12 mouse cellular contexts compared by ENCODE assay signal in the genomic region with DNA sequence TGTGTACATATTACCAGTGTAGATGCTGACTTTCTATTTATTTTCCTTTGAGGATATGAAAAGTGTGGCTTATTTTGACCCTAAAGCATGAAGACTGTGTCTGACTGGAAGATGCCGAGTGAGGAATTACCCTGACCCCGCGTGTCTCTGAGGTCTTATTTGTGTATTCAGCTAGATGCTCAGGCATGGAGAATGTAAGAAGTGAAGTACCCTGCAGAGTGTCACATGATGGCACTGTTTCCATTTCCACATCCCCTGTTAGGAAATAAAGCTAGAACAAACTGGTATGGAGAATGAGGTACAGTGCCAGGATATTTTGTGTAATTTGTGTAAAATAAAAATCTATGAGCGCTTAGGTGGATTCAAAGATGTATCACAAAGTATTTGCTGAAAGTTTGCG.
DNase-seq lines count a peak whose midpoint lies in the region; ATAC-seq and TF ChIP-seq lines count a peak whose summit lies in the region.
"Had no signal": no experiment of that assay in that cellular context is flagged by ENCODE, and none has a peak within 500 bp of the region (broad histone marks: within the 10 kb centered on the region; RNA-seq: fewer than 3 reads in every experiment).

No protein-coding gene starts in this region.

- no peak overlapping the region for H3K4me3 ChIP-seq in hindbrain, embryonic 12.5 days
- H3K4me3 ChIP-seq in neural tube, embryonic 12.5 days: no peak overlapping the region
- H3K4me3 ChIP-seq: limb, embryonic 12.5 days had no signal

- H3K27ac ChIP-seq in hindbrain, embryonic 12.5 days: no peak overlapping the region
- no peak overlapping the region for H3K27ac ChIP-seq in neural tube, embryonic 12.5 days
- H3K27ac ChIP-seq: limb, embryonic 12.5 days had no signal

- no peaks in the 10 kb centered on the region for H3K36me3 ChIP-seq in hindbrain, embryonic 12.5 days
- H3K36me3 ChIP-seq in neural tube, embryonic 12.5 days: no peaks in the 10 kb centered on the region
- H3K36me3 ChIP-seq: limb, embryonic 12.5 days had no signal

- no peaks in the 10 kb centered on the region for H3K27me3 ChIP-seq in hindbrain, embryonic 12.5 days
- no peaks in the 10 kb centered on the region for H3K27me3 ChIP-seq in neural tube, embryonic 12.5 days (replicated peaks)
- H3K27me3 ChIP-seq: limb, embryonic 12.5 days had no signal

- peak; percentile 76 for ATAC-seq in hindbrain, embryonic 12.5 days (ENCODE audit: low FRiP score)
- 0 out of 2 replicates have a peak, but pooled peaks have one; percentile 61 for ATAC-seq in neural tube, embryonic 12.5 days (ENCODE audit: low FRiP score, low read depth)
- no peak for ATAC-seq in megakaryocyte progenitor cell, adult 5-6 weeks (replicated peaks; ENCODE audit: poor library complexity)
- ATAC-seq: liver, postnatal 0 days had no signal

- no peaks in the 10 kb centered on the region for H3K9me3 ChIP-seq in hindbrain, embryonic 12.5 days (replicated peaks)
- no peaks in the 10 kb centered on the region for H3K9me3 ChIP-seq in neural tube, embryonic 12.5 days
- H3K9me3 ChIP-seq: limb, embryonic 12.5 days had no signal

- no peak overlapping the region for H3K4me2 ChIP-seq in hindbrain, embryonic 12.5 days (replicated peaks)
- H3K4me2 ChIP-seq in neural tube, embryonic 12.5 days (replicated peaks): no peak overlapping the region
- H3K4me2 ChIP-seq: limb, embryonic 12.5 days had no signal

- no peaks in the 10 kb centered on the region for H3K4me1 ChIP-seq in hindbrain, embryonic 12.5 days
- H3K4me1 ChIP-seq in neural tube, embryonic 12.5 days: no peaks in the 10 kb centered on the region
- H3K4me1 ChIP-seq: limb, embryonic 12.5 days had no signal

- H3K9ac ChIP-seq in hindbrain, embryonic 12.5 days: no peak overlapping the region
- no peak overlapping the region for H3K9ac ChIP-seq in neural tube, embryonic 12.5 days
- H3K9ac ChIP-seq: limb, embryonic 12.5 days; liver, postnatal 0 days had no signal

- peak; percentile 35; the same call in 1 of the 2 replicates for TF ChIP-seq CTCF in brain, embryonic 14.5 days (IDR thresholded peaks at IDR 0.05; ENCODE audit: borderline replicate concordance, extremely low read depth, insufficient read depth, insufficient read length)

- DNase-seq in heart, adult 11 months: peak; percentile 55
- no peak for DNase-seq in heart, adult 18-20 months
- peak; percentile 84 for DNase-seq in brain, embryonic 14.5 days (ENCODE audit: low read depth)
- DNase-seq in urinary bladder, adult 2 months (ENCODE audit: low spot score): no peak
- no peak for DNase-seq in urinary bladder, postnatal 25 days (ENCODE audit: low spot score)
- DNase-seq: kidney, adult 2 months; liver, postnatal 0 days; spleen, adult 18-20 months had no signal

- TF ChIP-seq POLR2A in brain, embryonic 14.5 days (IDR thresholded peaks at IDR 0.05; ENCODE audit: borderline replicate concordance, extremely low read depth, insufficient read depth, insufficient read length, poor library complexity, severe bottlenecking): no peak

- 66% methylated on average over 5 of the region's 5 CpGs for whole genome bisulfite sequencing in hindbrain, embryonic 12.5 days
- 60% methylated on average over 5 of the region's 5 CpGs for WGBS in neural tube, embryonic 12.5 days

Comparison
In these comparisons a context has a peak if more than half of its experiments do, and no peak if none do; other contexts are left out.
1. DNase-seq: peak in heart, adult 11 months (single experiment) and brain, embryonic 14.5 days (single experiment); none in heart, adult 18-20 months (0 of 2), urinary bladder, adult 2 months (single experiment) and urinary bladder, postnatal 25 days (single experiment).